Mouse (Mus musculus) forebrain, embryonic 14.5 days (tissue): ENCODE data around the gene Eef1akmt3. TPM values are rescaled to one million over a fixed set of nuclear protein-coding genes. Genes with fewer than 3 reads are reported as not detected.

Source experiments
- ATAC-seq: fragments of 200-750 bp; cut with Nextera tagmentation; 2 replicates; pipeline ENCODE4 v1.8.0; 2017; ENCODE audit warnings: mild to moderate bottlenecking, moderate library complexity
- DNase-seq: peaks from one replicate; pipeline ENCODE4 v3.0.0-alpha.2; 2015; ENCODE audit warnings: low spot score
- H3K27ac ChIP-seq: fragments of 300-500 bp; sonication (generic); 2 replicates; pipeline ENCODE4 v1.5.1; 2014; ENCODE audit warnings: low read depth, mild to moderate bottlenecking, control low read depth, low read length, moderate library complexity
- H3K27me3 ChIP-seq: fragments of 300-500 bp; sonication (generic); replicated peaks from 2 replicates; pipeline ENCODE4 v1.6.1; 2014; ENCODE audit warnings: low read length, control low read depth, mixed read lengths; ENCODE audit not compliant: control insufficient read depth, insufficient read depth
- H3K36me3 ChIP-seq: fragments of 300-500 bp; sonication (generic); 2 replicates; pipeline ENCODE4 v1.6.1; 2014; ENCODE audit warnings: low read length, control low read depth; ENCODE audit not compliant: control insufficient read depth, insufficient read depth
- H3K4me1 ChIP-seq: fragments of 300-500 bp; sonication (generic); 2 replicates; pipeline ENCODE4 v1.6.1; 2014; ENCODE audit warnings: antibody characterized with exemption, low read length, control low read depth; ENCODE audit not compliant: control insufficient read depth, insufficient read depth
- H3K4me2 ChIP-seq: fragments of 300-500 bp; sonication (generic); 2 replicates; pipeline ENCODE4 v1.6.1; 2014; ENCODE audit warnings: mild to moderate bottlenecking, control low read depth, low read length
- H3K4me3 ChIP-seq: fragments of 300-500 bp; sonication (generic); 2 replicates; pipeline ENCODE4 v1.5.1; 2014; ENCODE audit warnings: low read depth, low read length, control low read depth
- H3K9ac ChIP-seq: fragments of 300-500 bp; sonication (generic); 2 replicates; pipeline ENCODE4 v1.6.1; 2014; ENCODE audit warnings: mild to moderate bottlenecking, low read length, control low read depth, moderate library complexity
- H3K9me3 ChIP-seq: fragments of 300-500 bp; sonication (generic); replicated peaks from 2 replicates; pipeline ENCODE4 v1.6.1; 2016; ENCODE audit warnings: low read length, control low read depth, mixed read lengths; ENCODE audit not compliant: control insufficient read depth
- WGBS: fragments of 180-500 bp; shearing (Covaris S2); extraction: QIAGEN DNeasy Blood & Tissue Kit; methylation state at CpG from one replicate; pipeline ENCODE4 v1.1.7; 2014; 5-methylcytosine and 5-hydroxymethylcytosine counted together
- microRNA counts: library from miRNA; unstranded; fragments of <30 nt; microRNA quantifications from one replicate; lab custom pipeline; 2016
- microRNA-seq: library from miRNA; unstranded; fragments of <30 nt; microRNA quantifications from one replicate; pipeline ENCODE4, GENCODE M21; 2016
- polyA plus RNA-seq: library from polyadenylated mRNA; unstranded; fragments of >200 nt; fragmentation: Nextera tagmentation; extraction: Ambion mirVana; gene quantifications from 2 replicates; pipeline ENCODE4 v1.2.1, GENCODE M21; 2014

Gene Eef1akmt3
- polyA plus RNA-seq, 1 experiment from 2014 or later, result 0.06 TPM

- Histone ChIP-seq H3K9me3 (no peaks in the 10 kb centered on the region), H3K27me3 (no peaks in the 10 kb centered on the region), H3K27ac (peak overlapping the region; percentile 70), H3K4me2 (no peak overlapping the region), H3K4me3 (no peak overlapping the region), H3K36me3 (peaks cover 7% of the 10 kb centered on the region), H3K4me1 (peaks cover 55% of the 10 kb centered on the region), H3K9ac (peak overlapping the region; percentile 8; the same call in 1 of the 2 replicates)
- DNase-seq, result peak; percentile 82
- peak; percentile 47 for ATAC-seq
- 51% methylated on average over 4 of the region's 4 CpGs for WGBS
Observed at GRCm38 (mm10) chr10:126986541-126986961, 54.8 kb downstream of the Eef1akmt3 start.

GRCm38 (mm10) chr10:126985579-126985978 is 55.7 kb downstream of the Eef1akmt3 start:
- Histone ChIP-seq H3K36me3 (peaks cover 5% of the 10 kb centered on the region), H3K9ac (no peak overlapping the region), H3K9me3 (no peaks in the 10 kb centered on the region), H3K4me1 (peaks cover 64% of the 10 kb centered on the region), H3K4me3 (no peak overlapping the region), H3K27ac (peak overlapping the region; percentile 70; the same call in 1 of the 2 replicates), H3K27me3 (no peaks in the 10 kb centered on the region), H3K4me2 (no peak overlapping the region)
- 91% methylated on average over 9 of the region's 9 CpGs for WGBS
- DNase-seq, result no peak
- no peak for ATAC-seq

DNA sequence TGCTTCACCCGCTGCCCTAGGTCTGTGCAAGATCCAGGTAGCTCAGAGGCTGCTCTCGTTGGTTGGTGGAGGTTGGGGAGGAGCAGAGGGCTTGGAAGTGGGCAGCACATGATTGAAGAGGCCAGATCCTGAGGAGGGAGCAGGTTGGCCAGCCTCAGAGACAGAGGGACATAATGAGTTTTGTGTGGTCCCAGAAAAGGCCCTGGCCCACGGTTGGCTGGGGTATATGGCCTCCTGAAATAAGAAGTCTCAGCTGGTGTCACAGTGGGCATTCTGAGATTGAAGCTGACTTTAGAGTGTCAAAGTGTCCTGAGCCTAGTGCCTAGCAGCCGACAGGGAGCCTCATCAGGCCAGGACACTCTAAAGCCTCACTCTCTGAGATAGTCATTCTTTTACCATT is 56.2 kb downstream of the Eef1akmt3 start:
- H3K27me3 ChIP-seq, result no peaks in the 10 kb centered on the region
- DNase-seq (no peak), ATAC-seq (no peak)
- peak overlapping the region; percentile 39; the same call in 1 of the 2 replicates for H3K27ac ChIP-seq
- H3K9ac ChIP-seq, result no peak overlapping the region
- peaks cover 67% of the 10 kb centered on the region for H3K4me1 ChIP-seq
- H3K36me3 ChIP-seq, result peaks cover 5% of the 10 kb centered on the region
- no peak overlapping the region for H3K4me2 ChIP-seq
- no peak overlapping the region for H3K4me3 ChIP-seq
- WGBS, result 84% methylated on average over 4 of the region's 4 CpGs
- no peaks in the 10 kb centered on the region for H3K9me3 ChIP-seq

- Histone ChIP-seq H3K27ac (peak overlapping the region; percentile 50; the same call in 1 of the 2 replicates), H3K9ac (peak overlapping the region; percentile 17; the same call in 1 of the 2 replicates), H3K9me3 (no peaks in the 10 kb centered on the region), H3K4me1 (peaks cover 67% of the 10 kb centered on the region), H3K4me3 (no peak overlapping the region), H3K4me2 (no peak overlapping the region; the same call in 1 of the 2 replicates), H3K27me3 (no peaks in the 10 kb centered on the region), H3K36me3 (peaks cover 5% of the 10 kb centered on the region)
- peak; percentile 64 for DNase-seq
- 18% methylated on average over 5 of the region's 5 CpGs for whole genome bisulfite sequencing
- ATAC-seq, result no peak
Observed at GRCm38 (mm10) chr10:126984189-126985004, 56.9 kb downstream of the Eef1akmt3 start.

DNA sequence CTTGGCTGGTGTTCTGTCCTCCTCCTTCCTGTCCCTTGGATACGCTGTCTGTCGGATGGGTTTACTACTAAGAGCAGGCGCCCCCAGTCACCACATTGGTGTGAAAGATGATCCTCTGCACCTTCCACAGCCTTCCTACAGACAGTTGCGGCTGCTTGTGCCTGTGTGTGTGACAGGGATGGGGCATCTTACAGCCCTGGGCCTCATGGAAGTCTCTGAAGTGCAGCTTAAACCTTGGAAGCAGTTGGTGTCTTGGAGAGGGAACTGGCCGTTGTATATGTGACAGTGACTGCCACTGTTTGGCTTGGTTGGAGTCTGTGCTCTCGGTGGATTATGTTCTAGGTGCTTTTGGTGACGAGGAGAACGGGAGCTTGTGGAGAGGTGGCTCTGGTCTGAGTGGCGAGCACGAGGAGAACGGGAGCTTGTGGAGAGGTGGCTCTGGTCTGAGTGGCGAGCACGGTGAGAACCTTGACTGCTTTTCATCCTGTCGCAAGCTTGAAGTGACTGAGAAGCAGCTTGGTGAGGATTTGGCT is 58.1 kb downstream of the Eef1akmt3 start:
- 62% methylated on average over 14 of the region's 14 CpGs for WGBS
- no peaks in the 10 kb centered on the region for H3K9me3 ChIP-seq
- H3K27ac ChIP-seq, result 0 out of 2 replicates have a peak overlapping the region, but pooled peaks have one; percentile 50
- DNase-seq, result no peak
- ATAC-seq, result no peak
- peak overlapping the region; percentile 17 for H3K9ac ChIP-seq
- peaks cover 67% of the 10 kb centered on the region for H3K4me1 ChIP-seq
- H3K4me3 ChIP-seq, result no peak overlapping the region
- no peaks in the 10 kb centered on the region for H3K27me3 ChIP-seq
- H3K4me2 ChIP-seq, result peak overlapping the region; percentile 91
- H3K36me3 ChIP-seq, result peaks cover 5% of the 10 kb centered on the region

- ATAC-seq (no peak), DNase-seq (no peak)
- WGBS, result 64% methylated on average over 3 of the region's 3 CpGs
- Histone ChIP-seq H3K27me3 (no peaks in the 10 kb centered on the region), H3K4me1 (peaks cover 59% of the 10 kb centered on the region), H3K27ac (no peak overlapping the region), H3K4me3 (no peak overlapping the region), H3K9ac (no peak overlapping the region), H3K4me2 (peak overlapping the region; percentile 91), H3K36me3 (peaks cover 5% of the 10 kb centered on the region), H3K9me3 (no peaks in the 10 kb centered on the region)
Observed at GRCm38 (mm10) chr10:126981746-126982145, 59.6 kb downstream of the Eef1akmt3 start.

MicroRNAs encoded within 50 kb of the gene (microRNA counts, 519-probe panel; counts per million panel counts)
- microRNA mmu-miR-26a (lab: Ali Mortazavi, UCI) (4,068 counts per million, percentile 46 among the panel's probes with 10 or more counts), microRNA mmu-miR-546 (lab: Ali Mortazavi, UCI) (not detected)

Small RNA genes within 50 kb of the gene (microRNA-seq; reads per million reads assigned to microRNA genes)
- gene Mir26a-2 (41.7 reads per million, percentile 46 among the genes with 10 or more reads in this experiment), gene Mir546 (not detected)

Other genes with a start within 250 kb of the Eef1akmt3 start
- 10.0 and 10.6 TPM in 2 replicates for gene Atp23, start 140.2 kb downstream of the Eef1akmt3 start, polyA plus RNA-seq
- 30.2 and 34.5 TPM in 2 replicates for gene Ctdsp2, start 62.8 kb downstream of the Eef1akmt3 start, polyA plus RNA-seq
- gene Avil, start 40.8 kb downstream of the Eef1akmt3 start, polyA plus RNA-seq, result 0.07 and 0.70 TPM in 2 replicates
- 64.4 and 65.4 TPM in 2 replicates for gene Tsfm, start 10.7 kb downstream of the Eef1akmt3 start, polyA plus RNA-seq
- gene Mettl1, start 99 bp downstream of the Eef1akmt3 start, polyA plus RNA-seq, result 21.4 and 22.3 TPM in 2 replicates
- gene Cyp27b1, start 6.7 kb upstream of the Eef1akmt3 start, polyA plus RNA-seq, result 0.09 TPM in 1 of 2 replicates, not detected in the other
- 8.2 and 8.8 TPM in 2 replicates for gene March9, start 18.7 kb upstream of the Eef1akmt3 start, polyA plus RNA-seq
- 1,959 and 2,468 TPM in 2 replicates for gene Cdk4, start 22.0 kb upstream of the Eef1akmt3 start, polyA plus RNA-seq
- 36.7 and 44.5 TPM in 2 replicates for gene Tspan31, start 28.8 kb upstream of the Eef1akmt3 start, polyA plus RNA-seq
- 3.9 and 4.7 TPM in 2 replicates for gene Agap2, start 33.8 kb upstream of the Eef1akmt3 start, polyA plus RNA-seq
- gene Os9, start 79.6 kb upstream of the Eef1akmt3 start, polyA plus RNA-seq, result 53.0 and 66.3 TPM in 2 replicates
- gene B4galnt1, start 123.7 kb upstream of the Eef1akmt3 start, polyA plus RNA-seq, result 30.7 and 46.8 TPM in 2 replicates
- gene Slc26a10, start 139.1 kb upstream of the Eef1akmt3 start, polyA plus RNA-seq, result 0.69 and 0.95 TPM in 2 replicates
- 21.4 and 22.9 TPM in 2 replicates for gene Arhgef25, start 148.6 kb upstream of the Eef1akmt3 start, polyA plus RNA-seq
- gene Dtx3, start 154.2 kb upstream of the Eef1akmt3 start, polyA plus RNA-seq, result 148 and 187 TPM in 2 replicates
- 15.3 and 17.4 TPM in 2 replicates for gene Pip4k2c, start 170.1 kb upstream of the Eef1akmt3 start, polyA plus RNA-seq
- 47.6 and 68.8 TPM in 2 replicates for gene Kif5a, start 221.8 kb upstream of the Eef1akmt3 start, polyA plus RNA-seq
- 286 and 300 TPM in 2 replicates for gene Dctn2, start 224.9 kb upstream of the Eef1akmt3 start, polyA plus RNA-seq
- 8.4 and 11.2 TPM in 2 replicates for gene Mbd6, start 247.5 kb upstream of the Eef1akmt3 start, polyA plus RNA-seq